Mouse (Mus musculus) cerebellum, postnatal 10 days (tissue): Measurements from ENCODE around the gene Ucma.
A peak's percentile ranks its signal among the peaks of the same experiment; 100 is the strongest.

Experiments
- DNase-seq, 2 experiments: peaks; one replicate each; pipeline ENCODE4 v3.0.0; 2021; ENCODE audit warnings: mixed read lengths in 2 of 2

Gene Ucma

GRCm38 (mm10) chr2:5011898-5012490 lies 36.1 kb downstream of the Ucma start:
- DNase-seq: no peak

- DNase-seq: peak; percentile 97 to 98
Observed at GRCm38 (mm10) chr2:5012491-5013324, 36.8 kb downstream of the Ucma start, which contains the start of gene Mcm10. Gene Mcm10, minus strand, starts transcription at chr2:5012791.

GRCm38 (mm10) chr2:5014616-5015015 lies 38.7 kb downstream of the Ucma start:
- DNase-seq: no peak

GRCm38 (mm10) chr2:5015527-5015926 lies 39.6 kb downstream of the Ucma start:
- DNase-seq: peak in 1 of 2 experiments; percentile 52

- DNase-seq: no peak
Observed at GRCm38 (mm10) chr2:5016922-5017321, 41.0 kb downstream of the Ucma start.

- DNase-seq: no peak
Observed at GRCm38 (mm10) chr2:5019708-5020107, 43.8 kb downstream of the Ucma start.

GRCm38 (mm10) chr2:5023275-5023674 lies 47.4 kb downstream of the Ucma start:
- no peak for DNase-seq

GRCm38 (mm10) chr2:5023699-5024399 lies 47.9 kb downstream of the Ucma start:
- no peak for DNase-seq

GRCm38 (mm10) chr2:5025162-5025733 lies 49.3 kb downstream of the Ucma start:
- no peak for DNase-seq

GRCm38 (mm10) chr2:5027057-5027456 lies 51.1 kb downstream of the Ucma start:
- peak; percentile 60 to 62 for DNase-seq

- no peak for DNase-seq
Observed at GRCm38 (mm10) chr2:5028047-5028446, 52.1 kb downstream of the Ucma start.

GRCm38 (mm10) chr2:5029808-5030207 lies 53.9 kb downstream of the Ucma start:
- DNase-seq: peak; percentile 53 to 67

GRCm38 (mm10) chr2:5031215-5031614 lies 55.3 kb downstream of the Ucma start:
- peak; percentile 84 to 88 for DNase-seq

GRCm38 (mm10) chr2:5032665-5033064 lies 56.7 kb downstream of the Ucma start:
- peak in 1 of 2 experiments; percentile 50 for DNase-seq

- peak; percentile 56 to 67 for DNase-seq
Observed at GRCm38 (mm10) chr2:5033546-5034420, 57.9 kb downstream of the Ucma start.

GRCm38 (mm10) chr2:5034801-5035200 lies 58.9 kb downstream of the Ucma start:
- DNase-seq: no peak

GRCm38 (mm10) chr2:5035241-5035640 lies 59.3 kb downstream of the Ucma start:
- DNase-seq: no peak
